Mouse (Mus musculus) lung, postnatal 25 days (tissue): ENCODE measurements at regions not wholly inside any gene's neighbourhood (a gene's known extent, or its start where the extent isn't known, plus 50 kb on each side); places are given as distances from the start of the nearest gene placed in this dataset.

Source experiments
- DNase-seq: peaks from one replicate; pipeline ENCODE4 v3.0.0; 2022; ENCODE audit warnings: low spot score

DNA sequence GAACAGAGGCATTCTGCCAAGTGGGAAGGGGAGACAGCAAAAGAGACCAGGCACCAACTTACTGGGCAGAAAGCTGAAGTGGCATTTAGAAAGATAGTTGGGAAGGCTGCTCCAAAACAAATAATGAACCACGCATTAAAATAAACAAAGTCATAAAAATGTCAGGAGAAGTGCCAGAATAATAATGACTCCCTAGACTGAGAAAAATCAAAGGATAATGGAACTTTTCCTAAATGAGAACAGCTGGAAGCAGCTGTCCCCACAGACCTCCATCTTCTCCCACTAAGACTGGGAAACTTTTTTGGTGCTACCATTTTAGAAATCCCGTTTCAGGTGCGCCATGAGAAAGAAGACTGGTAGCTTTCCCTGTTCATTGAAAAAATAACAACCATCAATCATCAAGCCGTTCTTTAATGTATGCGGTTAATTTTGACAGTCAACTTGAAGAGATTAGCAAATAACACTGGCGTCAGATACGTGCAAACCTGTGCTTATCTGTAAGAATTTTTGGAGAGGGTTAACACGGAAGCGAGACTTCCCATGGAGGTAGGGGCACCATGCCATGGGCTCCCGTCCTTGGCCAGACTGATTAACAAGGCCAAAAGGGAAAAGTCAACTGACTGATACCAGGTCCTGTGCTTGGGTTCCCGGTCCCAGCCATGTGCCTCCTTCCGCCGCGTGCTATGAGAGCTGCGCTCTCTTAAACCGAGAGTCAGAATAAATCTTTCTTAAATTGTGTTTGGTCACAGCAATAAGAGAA lies 286.1 kb upstream of the Id4 start:
- DNase-seq = peak; percentile 13

DNA sequence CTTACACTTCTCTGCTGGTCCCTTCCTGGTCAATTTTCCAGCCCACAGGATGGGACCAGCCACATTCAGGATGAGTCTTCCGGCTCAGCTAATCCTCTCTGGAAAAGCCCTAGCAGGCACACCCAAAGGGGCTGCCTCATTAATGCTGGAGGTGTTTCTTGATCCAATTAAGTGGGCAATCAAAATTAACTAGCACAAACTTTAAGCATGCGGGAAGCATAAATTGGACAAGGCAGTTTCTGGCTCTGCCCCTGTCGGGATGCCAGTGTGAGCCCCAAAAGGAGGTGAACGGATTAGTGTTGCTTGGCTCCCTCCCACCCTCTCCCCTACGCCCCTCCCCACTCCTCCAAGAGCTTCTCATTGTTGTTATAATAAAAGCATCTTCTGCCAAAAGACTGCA lies 262.5 kb upstream of the Id4 start:
- DNase-seq = no peak

- DNase-seq = no peak
Observed at GRCm38 (mm10) chr13:47999399-47999798, 261.6 kb upstream of the Id4 start.

- peak; percentile 1 for DNase-seq
Observed at GRCm38 (mm10) chr13:48003126-48003525, 257.9 kb upstream of the Id4 start.

GRCm38 (mm10) chr13:48013336-48013750 lies 247.7 kb upstream of the Id4 start:
- no peak for DNase-seq

- no peak for DNase-seq
Observed at GRCm38 (mm10) chr13:48015296-48015695, 245.7 kb upstream of the Id4 start.

DNA sequence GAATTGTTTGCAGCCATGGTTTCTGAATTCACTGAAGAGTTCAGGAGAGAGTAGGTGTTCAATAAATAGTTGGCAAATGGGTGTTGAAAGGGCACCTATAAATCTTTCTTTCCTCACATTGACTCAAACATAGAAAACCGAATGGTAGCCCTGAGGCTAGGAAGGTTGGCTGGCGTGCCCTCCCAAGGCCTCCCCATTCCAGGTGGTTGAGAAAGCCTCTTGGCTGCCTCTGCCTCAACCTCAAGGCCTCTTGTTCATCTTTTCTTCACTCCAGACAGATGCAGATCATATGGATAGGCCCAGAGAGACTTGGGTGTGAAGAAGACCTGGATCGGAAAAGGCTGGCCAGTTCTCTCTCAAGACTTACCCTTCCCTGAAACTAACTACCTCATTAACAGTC lies 245.0 kb upstream of the Id4 start:
- DNase-seq = no peak

DNA sequence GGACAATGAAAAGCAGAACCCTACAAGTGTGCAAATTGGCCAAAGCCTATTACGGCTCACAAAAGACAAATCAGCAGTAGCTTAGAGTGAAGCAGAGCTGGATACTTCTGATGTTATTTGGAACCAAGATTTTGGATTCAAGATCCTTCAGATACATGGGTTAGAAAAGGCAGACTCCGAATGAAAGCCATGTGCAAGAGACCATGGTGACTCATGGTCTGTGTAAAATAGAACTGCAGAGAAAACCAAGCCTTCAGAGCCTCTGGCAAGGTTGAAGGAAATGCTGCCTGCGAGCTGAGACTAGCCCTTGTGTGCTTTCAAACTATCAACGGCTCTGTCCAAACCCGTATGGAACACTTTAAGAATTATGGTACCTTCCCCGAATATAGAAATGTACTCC lies 244.4 kb upstream of the Id4 start:
- DNase-seq = no peak

DNA sequence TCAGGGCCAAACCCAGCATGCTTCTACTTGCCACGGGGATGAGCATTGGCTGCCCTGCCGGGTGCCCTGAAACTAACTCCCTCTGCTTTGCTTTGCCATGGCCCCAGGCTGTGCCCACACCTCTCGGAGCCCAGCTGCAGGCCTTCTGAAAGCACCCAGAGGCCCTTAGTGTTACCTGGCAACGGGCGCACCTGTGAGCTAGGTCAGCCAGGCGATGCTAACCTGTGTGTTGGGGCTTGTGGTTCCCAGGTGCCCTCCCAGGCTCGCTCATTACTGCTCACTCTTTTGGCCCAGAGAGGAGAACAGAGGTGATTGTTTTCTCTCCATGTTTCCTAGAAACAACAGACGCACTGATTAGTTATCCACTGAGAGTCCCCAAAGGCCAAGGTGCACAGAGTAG lies 243.4 kb upstream of the Id4 start:
- no peak for DNase-seq

- DNase-seq = no peak
Observed at GRCm38 (mm10) chr13:48018606-48019005, 242.4 kb upstream of the Id4 start.

GRCm38 (mm10) chr13:48022958-48023615 lies 237.9 kb upstream of the Id4 start:
- no peak for DNase-seq

- peak; percentile 31 for DNase-seq
Observed at GRCm38 (mm10) chr13:48027775-48028489, 233.1 kb upstream of the Id4 start.

DNA sequence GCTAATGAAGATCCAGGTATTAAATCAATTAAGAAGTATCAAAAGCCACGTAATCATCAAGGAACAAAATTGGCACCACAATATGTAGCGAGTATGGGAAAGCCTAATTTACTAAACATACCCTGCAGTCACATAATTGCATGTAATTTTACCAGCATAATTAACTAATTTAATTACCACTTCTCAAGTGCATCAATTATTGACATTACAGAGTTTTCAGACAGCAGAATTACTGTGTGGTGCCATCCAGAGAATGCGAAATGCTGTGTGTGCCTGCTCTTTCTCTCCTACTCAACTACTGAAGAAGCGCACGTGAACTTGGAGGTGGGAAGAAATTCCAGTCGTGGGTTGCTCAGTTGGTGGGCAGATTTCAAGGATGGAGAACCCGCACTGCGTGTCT lies 229.5 kb upstream of the Id4 start:
- no peak for DNase-seq

GRCm38 (mm10) chr13:48042172-48042571 lies 218.9 kb upstream of the Id4 start:
- no peak for DNase-seq

DNA sequence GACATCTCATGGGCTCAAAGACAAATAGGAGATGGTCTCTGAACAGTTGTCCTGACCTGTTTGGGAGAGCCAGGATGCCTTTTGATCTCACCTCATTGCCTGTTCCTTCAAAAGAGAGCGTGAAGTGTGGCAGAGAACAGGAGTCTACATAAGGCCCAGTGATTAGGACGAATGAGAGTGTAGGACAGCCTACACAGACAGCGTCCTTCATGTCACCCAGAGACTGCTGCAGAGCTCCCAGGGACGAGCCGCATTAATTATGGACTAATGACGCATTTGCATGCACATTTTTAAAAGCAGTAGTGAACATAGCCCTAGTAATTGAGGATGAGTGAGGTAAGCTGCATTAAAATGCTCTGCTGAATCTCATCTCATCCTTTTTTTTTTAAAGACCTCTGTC lies 218.5 kb upstream of the Id4 start:
- no peak for DNase-seq

GRCm38 (mm10) chr13:48046201-48046750 lies 214.8 kb upstream of the Id4 start:
- DNase-seq = no peak

DNA sequence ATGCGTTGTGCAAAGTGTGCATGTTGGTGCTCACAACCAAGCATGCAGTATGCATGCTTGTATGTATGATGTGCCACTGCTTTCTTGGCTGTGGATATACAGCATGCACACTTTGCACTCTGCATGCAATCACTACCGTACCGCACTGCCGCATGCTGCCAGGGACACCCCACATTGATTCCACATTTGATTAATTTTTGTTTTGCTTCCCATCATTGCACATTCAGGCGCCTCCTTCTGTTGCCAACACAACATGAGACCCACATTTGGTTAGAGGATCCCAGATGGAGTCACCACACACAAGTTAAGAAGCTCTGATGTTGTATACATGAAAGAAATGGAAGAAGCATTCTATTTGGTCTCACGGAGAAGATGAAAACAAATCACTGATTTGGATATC lies 211.2 kb upstream of the Id4 start:
- no peak for DNase-seq

GRCm38 (mm10) chr13:48074630-48075029 lies 186.4 kb upstream of the Id4 start:
- no peak for DNase-seq

GRCm38 (mm10) chr13:48075315-48075714 lies 185.7 kb upstream of the Id4 start:
- peak; percentile 5 for DNase-seq

GRCm38 (mm10) chr13:48078214-48078613 lies 182.8 kb upstream of the Id4 start:
- no peak for DNase-seq

- DNase-seq = no peak
Observed at GRCm38 (mm10) chr13:48083294-48083693, 177.7 kb upstream of the Id4 start.

DNA sequence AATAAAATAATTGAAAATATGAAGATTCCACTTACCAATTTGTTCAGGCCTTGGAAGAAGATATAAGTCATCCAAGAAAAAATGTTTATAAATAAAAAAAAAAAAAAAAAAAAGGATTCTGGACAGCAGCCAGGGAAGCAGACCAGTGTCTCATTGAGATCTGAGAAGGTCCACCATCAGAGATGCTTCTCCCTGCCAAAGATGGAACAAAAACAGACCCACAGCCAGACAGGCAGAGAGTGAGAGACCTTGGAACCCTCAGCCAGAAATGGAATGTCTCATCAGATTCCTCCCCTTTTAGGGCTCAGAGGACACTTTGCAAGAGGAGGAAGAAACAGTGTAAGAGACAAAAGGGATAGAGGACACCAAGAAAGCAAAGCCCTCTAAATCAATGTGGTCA lies 177.2 kb upstream of the Id4 start:
- DNase-seq = no peak
